Mouse (Mus musculus) ES-E14 (cell line): ENCODE results near the gene Ctu2.

Experiments
- MAFK ChIP-seq: IDR thresholded peaks from 2 replicates; pipeline ENCODE4 v1.6.1; 2014; ENCODE audit warnings: mild to moderate bottlenecking, low read depth, low read length, inconsistent platforms; ENCODE audit not compliant: insufficient read depth
- ZNF384 ChIP-seq: IDR thresholded peaks from 2 replicates; pipeline ENCODE4 v1.6.1; 2012; ENCODE audit warnings: low read depth, low read length, inconsistent platforms

DNA sequence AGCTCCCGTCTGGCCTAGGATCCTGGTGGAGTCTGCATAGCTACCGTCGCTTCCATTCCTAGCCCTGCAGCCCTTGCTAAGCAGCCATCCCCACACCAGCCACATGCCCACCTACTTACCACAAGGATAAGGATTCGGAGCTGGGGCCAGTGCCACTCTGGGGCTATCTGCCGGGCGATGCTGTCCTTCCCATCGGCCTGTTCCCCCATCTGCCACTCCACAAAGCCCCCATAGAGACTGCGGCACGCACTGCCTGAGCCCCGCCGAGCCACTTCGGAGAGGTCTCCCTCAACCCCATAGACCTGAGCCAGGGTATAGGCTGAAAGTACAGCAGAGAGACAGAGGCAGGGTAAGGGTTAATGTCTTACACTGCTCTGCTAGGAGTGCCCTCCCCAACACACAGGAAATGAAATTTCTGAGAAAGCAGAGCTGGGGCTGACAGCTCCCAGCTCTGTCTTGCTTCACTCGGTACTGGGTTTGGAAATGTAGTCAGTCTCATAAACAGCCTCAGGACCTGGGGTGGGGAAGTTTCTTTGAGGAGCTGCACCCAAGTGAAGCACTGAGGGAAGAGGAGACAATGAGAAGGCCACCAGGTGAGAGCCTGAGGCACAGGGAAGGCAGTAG, 38.1 kb upstream of the Ctu2 start:
- TF ChIP-seq MAFK (no peak), ZNF384 (no peak)
